Mouse (Mus musculus) bone marrow macrophage, adult 2 months (primary cell): Measurements from ENCODE around the gene Cipc.

ENCODE experiments used
- CTCF ChIP-seq: IDR thresholded peaks from 2 replicates; pipeline ENCODE4 v1.5.1; 2012; ENCODE audit warnings: low read depth, mild to moderate bottlenecking, low read length, moderate library complexity
- POLR2A ChIP-seq: IDR thresholded peaks from 2 replicates; pipeline ENCODE4 v1.6.1; 2012; ENCODE audit warnings: mild to moderate bottlenecking, low read depth, low read length, borderline replicate concordance

- TF ChIP-seq POLR2A = no peak
- no peak for TF ChIP-seq CTCF
Measured at GRCm38 (mm10) chr12:86947681-86948401, 998 bp downstream of the Cipc start.
